Mouse (Mus musculus) midbrain, embryonic 16.5 days (tissue): ENCODE measurements at regions not wholly inside any gene's neighbourhood (a gene's known extent, or its start where the extent isn't known, plus 50 kb on each side); places are given as distances from the start of the nearest gene placed in this dataset.
A peak's percentile ranks its signal among the peaks of the same experiment; 100 is the strongest.

Experiments
- ATAC-seq: fragments of 200-750 bp; cut with Nextera tagmentation; 2 replicates; pipeline ENCODE4 v1.8.0; 2017; ENCODE audit warnings: moderate TSS enrichment
- H3K27ac ChIP-seq: fragments of 300-500 bp; sonication (generic); 2 replicates; pipeline ENCODE4 v1.5.1; 2014; ENCODE audit warnings: mild to moderate bottlenecking, low read length, mixed read lengths
- H3K27me3 ChIP-seq: fragments of 300-500 bp; sonication (generic); 2 replicates; pipeline ENCODE4 v1.6.1; 2014; ENCODE audit warnings: low read depth, low read length, mixed read lengths; ENCODE audit not compliant: control insufficient read depth, insufficient read depth
- H3K36me3 ChIP-seq: fragments of 300-500 bp; sonication (generic); 2 replicates; pipeline ENCODE4 v1.6.1; 2014; ENCODE audit warnings: mild to moderate bottlenecking, low read length, moderate library complexity, mixed read lengths; ENCODE audit not compliant: control insufficient read depth, insufficient read depth
- H3K4me1 ChIP-seq: fragments of 300-500 bp; sonication (generic); 2 replicates; pipeline ENCODE4 v1.6.1; 2014; ENCODE audit warnings: mild to moderate bottlenecking, low read length, mixed read lengths; ENCODE audit not compliant: control insufficient read depth, insufficient read depth
- H3K4me2 ChIP-seq: fragments of 300-500 bp; sonication (generic); 2 replicates; pipeline ENCODE4 v1.6.1; 2014; ENCODE audit warnings: mild to moderate bottlenecking, low read length, mixed read lengths
- H3K4me3 ChIP-seq: fragments of 300-500 bp; sonication (generic); 2 replicates; pipeline ENCODE4 v1.5.1; 2014; ENCODE audit warnings: low read depth, mild to moderate bottlenecking, low read length, moderate library complexity, mixed read lengths
- H3K9ac ChIP-seq: fragments of 300-500 bp; sonication (generic); 2 replicates; pipeline ENCODE4 v1.6.1; 2014; ENCODE audit warnings: low read depth, low read length, mixed read lengths
- H3K9me3 ChIP-seq: fragments of 300-500 bp; sonication (generic); replicated peaks from 2 replicates; pipeline ENCODE4 v1.6.1; 2014; ENCODE audit warnings: mild to moderate bottlenecking, low read length, mixed read lengths; ENCODE audit not compliant: control insufficient read depth, poor library complexity, severe bottlenecking
- whole genome bisulfite sequencing: fragments of 180-500 bp; shearing (Covaris S2); extraction: QIAGEN DNeasy Blood & Tissue Kit; methylation state at CpG from one replicate; pipeline ENCODE4 v1.1.7; 2014; 5-methylcytosine and 5-hydroxymethylcytosine counted together

DNA sequence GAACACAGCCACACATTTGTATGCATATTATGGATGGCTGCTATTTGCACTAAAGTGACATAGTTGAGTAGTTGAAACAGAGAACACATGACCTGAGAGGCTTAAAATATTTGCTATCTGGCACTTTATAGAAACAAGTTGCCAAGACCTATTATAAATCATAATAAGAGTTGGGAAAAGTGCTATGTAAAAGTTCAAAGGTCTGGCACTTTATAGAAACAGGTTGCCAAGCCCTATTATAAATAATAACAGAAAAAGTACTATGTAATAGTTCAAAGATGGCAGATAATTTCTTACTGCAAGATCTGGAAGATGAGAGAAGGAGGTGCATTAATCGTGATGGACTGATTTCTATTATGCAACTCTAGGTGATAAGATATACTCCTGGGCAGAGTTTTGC is 320.2 kb downstream of the Tfap2b start:
- Histone ChIP-seq H3K27ac (no peak overlapping the region), H3K9ac (no peak overlapping the region), H3K4me1 (no peaks in the 10 kb centered on the region), H3K27me3 (no peaks in the 10 kb centered on the region), H3K36me3 (no peaks in the 10 kb centered on the region), H3K4me3 (no peak overlapping the region), H3K9me3 (no peaks in the 10 kb centered on the region), H3K4me2 (no peak overlapping the region)
- no peak for ATAC-seq
- WGBS = 85% methylated on average over 1 of the region's 1 CpGs

DNA sequence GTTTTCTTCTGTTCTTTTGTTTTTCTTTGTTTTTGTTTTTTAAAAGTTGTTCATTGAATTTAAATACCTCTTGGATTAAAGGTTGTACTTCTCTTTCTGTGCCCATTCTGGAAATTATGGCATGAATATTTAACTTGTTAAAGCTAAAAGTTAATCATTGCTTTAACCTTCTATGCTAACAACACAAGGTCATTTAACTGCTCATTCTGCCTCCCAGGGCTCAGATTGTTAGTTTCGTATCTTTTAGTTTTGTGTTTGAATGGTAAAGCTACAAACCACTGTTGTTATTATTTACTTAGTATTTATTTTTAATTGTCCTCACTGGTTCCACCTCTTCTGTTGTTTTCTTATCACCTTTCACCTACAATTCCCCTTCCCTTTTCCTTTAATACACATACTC is 322.7 kb downstream of the Tfap2b start:
- WGBS = 82% methylated on average over 1 of the region's 1 CpGs
- H3K27ac ChIP-seq = no peak overlapping the region
- H3K9ac ChIP-seq = no peak overlapping the region
- no peaks in the 10 kb centered on the region for H3K4me1 ChIP-seq
- no peak overlapping the region for H3K4me3 ChIP-seq
- H3K36me3 ChIP-seq = no peaks in the 10 kb centered on the region
- no peaks in the 10 kb centered on the region for H3K27me3 ChIP-seq
- H3K4me2 ChIP-seq = no peak overlapping the region
- no peak for ATAC-seq
- no peaks in the 10 kb centered on the region for H3K9me3 ChIP-seq

DNA sequence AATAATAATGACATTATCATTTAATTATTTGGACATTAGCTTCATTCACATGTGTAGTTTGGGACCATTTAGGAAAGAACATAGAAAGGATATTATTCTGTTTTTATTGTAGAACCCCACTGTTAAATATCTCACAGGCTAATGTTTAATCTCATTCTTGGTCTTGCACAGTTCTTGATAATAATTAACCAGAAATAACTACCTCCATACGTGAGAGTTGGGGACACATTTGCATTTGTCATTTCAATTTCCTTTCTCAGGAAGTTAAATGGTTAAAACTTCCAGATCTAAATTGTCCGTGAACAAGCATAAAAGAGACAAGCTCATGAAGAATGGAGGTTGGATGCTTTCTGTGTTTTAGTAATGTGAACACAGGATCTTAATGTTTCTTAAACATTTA is 326.3 kb downstream of the Tfap2b start:
- Histone ChIP-seq H3K4me1 (no peaks in the 10 kb centered on the region), H3K27me3 (no peaks in the 10 kb centered on the region), H3K4me3 (no peak overlapping the region), H3K36me3 (no peaks in the 10 kb centered on the region), H3K9me3 (no peaks in the 10 kb centered on the region), H3K9ac (no peak overlapping the region), H3K27ac (no peak overlapping the region), H3K4me2 (no peak overlapping the region)
- 59% methylated on average over 2 of the region's 2 CpGs for WGBS
- ATAC-seq = no peak

DNA sequence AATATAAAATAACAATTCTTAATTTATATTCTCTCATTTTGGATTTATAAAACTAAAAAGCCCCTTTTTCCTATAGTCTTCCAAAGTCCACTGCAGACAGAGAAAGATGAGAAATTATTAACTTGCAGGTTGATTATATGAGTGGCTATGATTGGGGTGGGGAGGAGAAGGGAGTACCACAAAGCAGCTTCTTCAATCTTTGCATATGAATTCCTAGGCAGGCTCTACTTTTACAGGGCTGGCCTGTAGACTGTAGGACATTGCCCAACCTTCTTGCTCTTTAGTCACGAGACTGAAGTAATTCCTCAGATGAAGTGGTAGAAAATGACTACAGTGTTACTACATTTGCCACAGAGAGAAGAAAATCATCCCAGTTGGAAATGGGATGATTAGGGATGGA is 334.3 kb downstream of the Tfap2b start:
- Histone ChIP-seq H3K4me1 (no peaks in the 10 kb centered on the region), H3K9me3 (no peaks in the 10 kb centered on the region), H3K27ac (no peak overlapping the region), H3K4me2 (no peak overlapping the region), H3K36me3 (no peaks in the 10 kb centered on the region), H3K27me3 (no peaks in the 10 kb centered on the region), H3K9ac (no peak overlapping the region), H3K4me3 (no peak overlapping the region)
- no peak for ATAC-seq
- WGBS = 84% methylated on average over 1 of the region's 1 CpGs

DNA sequence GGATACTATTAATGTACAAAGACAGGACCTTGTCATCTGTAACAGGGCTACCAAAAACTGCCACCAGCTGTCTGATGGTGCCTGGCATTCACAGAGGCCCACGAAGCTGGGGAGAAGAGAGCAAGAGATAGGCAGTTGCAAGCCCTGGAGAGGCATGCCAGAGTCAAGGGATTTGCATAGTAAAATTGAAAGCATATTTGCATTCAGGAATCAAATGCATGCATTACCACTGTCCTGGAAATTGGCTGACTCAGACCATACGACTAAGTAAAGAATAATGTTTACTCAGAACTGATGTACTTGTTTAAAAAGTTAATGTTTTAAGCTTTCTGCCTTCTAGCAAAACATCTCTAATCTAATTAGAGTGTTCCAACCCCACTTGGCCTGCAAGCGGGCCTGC is 357.0 kb downstream of the Tfap2b start:
- H3K27me3 ChIP-seq = no peaks in the 10 kb centered on the region
- no peaks in the 10 kb centered on the region for H3K36me3 ChIP-seq
- H3K4me2 ChIP-seq = no peak overlapping the region
- H3K27ac ChIP-seq = no peak overlapping the region
- no peaks in the 10 kb centered on the region; the same call in 1 of the 2 replicates for H3K4me1 ChIP-seq
- peak; percentile 72 for ATAC-seq
- no peak overlapping the region for H3K4me3 ChIP-seq
- 37% methylated on average over 3 of the region's 3 CpGs for WGBS
- no peaks in the 10 kb centered on the region for H3K9me3 ChIP-seq
- H3K9ac ChIP-seq = no peak overlapping the region

DNA sequence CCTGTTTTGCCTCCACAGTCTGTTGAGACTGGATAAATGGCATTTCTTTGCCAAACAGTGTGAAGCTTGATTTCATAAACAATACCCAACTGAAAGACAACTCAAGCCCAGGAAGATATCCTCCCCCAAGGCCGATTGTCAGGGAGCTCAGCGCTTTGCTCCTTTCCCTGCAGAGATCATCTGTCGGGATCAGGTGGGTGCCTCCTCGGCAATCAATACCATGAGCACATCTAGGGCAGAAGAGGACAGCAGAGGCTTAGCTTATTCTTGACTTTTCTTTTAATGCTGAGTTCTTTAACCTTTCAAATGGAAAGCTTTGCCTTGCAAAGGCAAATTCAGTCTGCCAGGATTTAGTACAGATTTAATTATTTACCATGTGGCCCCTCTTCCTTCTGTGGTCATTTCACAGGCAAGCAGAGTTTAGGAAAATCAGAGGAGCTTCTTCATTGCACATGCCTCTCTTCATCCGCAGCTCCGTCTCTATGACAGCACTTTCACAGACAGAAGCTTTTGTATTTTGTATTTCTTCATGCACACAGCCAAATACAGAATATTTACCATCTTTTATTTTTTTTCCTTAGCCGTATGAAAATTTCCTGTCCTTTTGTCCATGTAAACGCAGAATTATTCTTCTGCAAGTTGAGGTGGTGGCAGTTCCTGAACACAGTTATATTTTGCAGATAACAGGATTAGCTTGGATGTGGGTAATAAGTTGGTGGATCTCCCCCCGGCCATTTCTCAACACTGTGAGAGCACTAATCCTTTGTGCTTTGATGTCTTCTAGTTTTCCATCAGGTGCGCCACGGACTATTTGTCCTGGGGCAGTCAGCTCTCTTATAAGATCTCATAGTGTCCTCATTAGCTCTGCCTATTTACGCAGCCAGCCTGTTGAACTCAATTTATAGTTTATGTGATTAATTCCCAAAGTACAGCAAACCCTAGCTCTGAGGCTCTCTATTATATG is 374.6 kb downstream of the Tfap2b start:
- 19% methylated on average over 12 of the region's 12 CpGs for WGBS
- H3K27me3 ChIP-seq = no peaks in the 10 kb centered on the region
- H3K4me1 ChIP-seq = peaks cover 7% of the 10 kb centered on the region; the same call in 1 of the 2 replicates
- peak overlapping the region; percentile 23 for H3K4me2 ChIP-seq
- peak overlapping the region; percentile 66 for H3K27ac ChIP-seq
- H3K36me3 ChIP-seq = no peaks in the 10 kb centered on the region
- no peak overlapping the region for H3K4me3 ChIP-seq
- H3K9me3 ChIP-seq = no peaks in the 10 kb centered on the region
- peak; percentile 88 for ATAC-seq
- no peak overlapping the region for H3K9ac ChIP-seq

DNA sequence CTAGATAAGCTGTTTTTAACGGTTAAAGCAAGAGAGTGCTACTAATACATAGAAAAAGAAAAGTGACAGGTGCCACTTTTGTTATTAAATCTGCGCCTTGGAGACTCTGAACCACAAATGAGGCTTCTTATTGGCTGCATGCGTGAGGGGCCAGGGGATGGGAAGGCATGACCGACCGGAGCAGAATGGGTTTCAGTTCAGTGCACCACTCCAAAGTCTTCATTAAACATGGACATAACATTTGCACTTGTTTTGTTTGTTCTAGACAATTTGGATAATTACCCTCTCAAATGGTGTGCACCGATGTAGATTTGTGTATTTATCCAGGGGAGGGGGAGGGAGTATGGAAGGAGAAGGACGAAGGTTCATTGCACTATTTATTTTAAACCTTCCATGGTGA is 396.8 kb downstream of the Tfap2b start:
- Histone ChIP-seq H3K9ac (no peak overlapping the region), H3K27me3 (no peaks in the 10 kb centered on the region), H3K4me2 (no peak overlapping the region), H3K9me3 (no peaks in the 10 kb centered on the region), H3K27ac (no peak overlapping the region), H3K4me1 (no peaks in the 10 kb centered on the region), H3K4me3 (no peak overlapping the region), H3K36me3 (no peaks in the 10 kb centered on the region)
- no peak for ATAC-seq
- 76% methylated on average over 7 of the region's 7 CpGs for WGBS

DNA sequence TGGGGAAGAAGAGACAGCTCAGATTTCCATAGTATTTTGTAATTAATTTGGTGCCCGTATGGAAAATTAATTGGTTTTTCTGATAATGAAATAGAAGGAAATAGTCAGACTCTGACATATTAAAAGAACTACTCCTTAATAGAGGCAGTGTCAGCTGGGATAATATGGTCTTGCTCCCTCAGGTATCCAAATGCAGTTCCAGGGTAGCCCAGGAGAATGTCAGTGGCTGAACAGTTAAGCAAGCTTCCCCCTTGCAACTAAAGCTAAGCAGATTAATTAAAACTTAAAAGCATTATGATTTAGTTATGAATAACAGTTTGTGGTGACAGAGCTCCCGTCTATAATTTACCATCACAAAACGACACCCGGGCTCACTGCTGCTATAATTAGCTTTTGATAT is 407.0 kb downstream of the Tfap2b start:
- H3K36me3 ChIP-seq = no peaks in the 10 kb centered on the region
- no peak overlapping the region for H3K4me3 ChIP-seq
- no peak overlapping the region for H3K27ac ChIP-seq
- no peaks in the 10 kb centered on the region for H3K4me1 ChIP-seq
- ATAC-seq = no peak; the same call in 1 of the 2 replicates
- no peaks in the 10 kb centered on the region for H3K27me3 ChIP-seq
- no peak overlapping the region for H3K9ac ChIP-seq
- H3K9me3 ChIP-seq = no peaks in the 10 kb centered on the region
- 45% methylated on average over 4 of the region's 4 CpGs for WGBS
- no peak overlapping the region for H3K4me2 ChIP-seq

DNA sequence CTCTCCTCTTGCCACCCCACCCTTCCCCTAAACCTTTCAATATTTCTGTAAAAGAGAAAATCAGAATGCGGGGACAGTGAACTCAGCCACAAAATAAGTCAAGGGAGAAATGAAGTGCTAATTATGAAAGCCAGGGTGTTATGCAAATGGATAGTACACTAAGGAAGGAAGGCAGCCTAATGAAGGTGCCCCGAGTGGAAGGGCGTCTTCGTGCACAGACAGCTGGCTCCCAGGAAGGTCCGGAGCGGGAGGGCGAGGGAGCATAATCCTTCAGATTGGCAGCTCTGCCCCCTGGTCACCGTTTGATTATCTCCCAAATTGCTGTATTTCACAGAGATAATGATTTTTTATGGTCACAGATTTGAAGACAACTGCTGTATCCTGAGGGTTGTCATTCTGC is 430.4 kb downstream of the Tfap2b start:
- H3K4me1 ChIP-seq = no peaks in the 10 kb centered on the region
- no peak overlapping the region for H3K27ac ChIP-seq
- no peaks in the 10 kb centered on the region for H3K27me3 ChIP-seq
- 35% methylated on average over 8 of the region's 8 CpGs for WGBS
- ATAC-seq = 0 out of 2 replicates have a peak, but pooled peaks have one; percentile 60
- H3K9me3 ChIP-seq = no peaks in the 10 kb centered on the region
- H3K9ac ChIP-seq = no peak overlapping the region
- no peaks in the 10 kb centered on the region for H3K36me3 ChIP-seq
- H3K4me2 ChIP-seq = no peak overlapping the region
- H3K4me3 ChIP-seq = no peak overlapping the region
